Mouse (Mus musculus) E14TG2a.4 (cell line): ENCODE data around the gene Ggt5.

Experiments
- CTCF ChIP-seq: conservative IDR thresholded peaks from 2 replicates; pipeline ENCODE4 v1.5.1; 2014; ENCODE audit warnings: low read length
- NANOG ChIP-seq: IDR thresholded peaks from 2 replicates; pipeline ENCODE4 v1.6.1; 2014; ENCODE audit warnings: borderline replicate concordance, low read length, mixed read lengths
- POU5F1 ChIP-seq: IDR thresholded peaks from 2 replicates; pipeline ENCODE4 v1.6.1; 2014; ENCODE audit warnings: low read length, borderline replicate concordance

GRCm38 (mm10) chr10:75645616-75646015, 56.5 kb downstream of the Ggt5 start:
- TF ChIP-seq CTCF (no peak), POU5F1 (no peak), NANOG (no peak)
